Mouse (Mus musculus): ENCODE data around the gene Efcab9. TPM values are rescaled to one million over a fixed set of nuclear protein-coding genes. Genes with fewer than 3 reads are reported as not detected.

Efcab9 gene
- total and polyA plus RNA-seq, 3 experiments, result 0.77 to 1.3 TPM; not detected in 1

DNA sequence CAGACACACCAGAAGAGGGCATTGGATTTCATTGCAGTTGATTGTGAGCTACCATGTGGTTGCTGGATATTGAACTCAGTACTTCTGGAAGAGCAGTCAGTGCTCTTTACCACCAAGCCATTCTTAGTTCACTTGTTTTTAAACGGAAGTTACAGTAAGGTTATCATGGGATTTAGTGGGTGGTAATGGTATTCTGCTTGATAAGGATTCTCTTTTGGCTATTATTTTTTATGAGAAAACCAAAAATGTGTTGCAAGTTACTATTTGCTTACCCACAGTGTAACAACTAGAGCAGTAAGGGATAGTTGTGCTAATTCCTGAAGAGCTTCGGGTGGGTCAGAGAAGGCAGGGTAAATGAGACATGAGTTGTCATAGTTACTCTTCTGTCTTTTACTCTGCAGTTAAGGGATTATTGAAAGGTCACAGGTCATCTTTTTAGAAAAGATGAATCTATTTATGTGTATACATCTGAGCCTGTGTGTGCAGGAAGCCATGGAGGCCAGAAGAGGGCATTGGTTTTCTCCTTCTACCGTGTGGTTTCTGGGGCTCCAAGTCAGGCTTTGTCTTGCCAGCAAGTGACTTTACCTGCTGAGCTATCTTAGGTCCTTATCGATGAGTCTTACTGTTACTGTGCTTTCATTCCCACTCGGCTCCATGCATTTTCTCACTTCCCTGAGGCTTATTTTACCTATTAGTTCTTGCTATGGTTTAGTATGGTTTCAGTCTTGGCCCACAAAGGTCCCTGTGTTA, 56.2 kb downstream of the Efcab9 start:
- H3K4me3 ChIP-seq (ENCODE audit: control insufficient read depth in 1 of 2, insufficient read depth in 1 of 2, low read depth in 2 of 2, low read length in 2 of 2), result no peak overlapping the region
- H3K36me3 ChIP-seq (ENCODE audit: control insufficient read depth in 1 of 2, insufficient read depth in 2 of 2, low read length in 2 of 2), result peaks cover 0 to 22% of the 10 kb centered on the region in 2 experiments; a peak in 2 of 4 replicates
- TF ChIP-seq MAX (IDR thresholded peaks at IDR 0.05; ENCODE audit: low read length) (no peak), ZC3H11A (IDR thresholded peaks at IDR 0.05; ENCODE audit: low read depth, low read length) (0 out of 2 replicates have a peak, but pooled peaks have one; percentile 17), SMC3 (IDR thresholded peaks at IDR 0.05; ENCODE audit: low read depth, low read length) (peak; percentile 35), CTCF (IDR thresholded peaks at IDR 0.05 in 2 of 3, conservative IDR thresholded peaks at IDR 0.05 in 1 of 3; ENCODE audit: control insufficient read depth in 1 of 3, insufficient read depth in 1 of 3, low read depth in 2 of 3, low read length in 3 of 3, poor library complexity in 1 of 3, severe bottlenecking in 1 of 3) (peak; percentile 15 to 46 (median 35); a peak in 5 of 6 replicates), ZKSCAN1 (IDR thresholded peaks at IDR 0.05; ENCODE audit: low read depth, low read length) (no peak), RCOR1 (IDR thresholded peaks at IDR 0.05; ENCODE audit: low read depth, low read length) (no peak), TAL1 (IDR thresholded peaks at IDR 0.05; ENCODE audit: low read length) (no peak), GATA1 (IDR thresholded peaks at IDR 0.05; ENCODE audit: low read depth, low read length) (peak; percentile 59; the same call in 1 of the 2 replicates), NELFE (IDR thresholded peaks at IDR 0.05; ENCODE audit: low read depth, low read length) (no peak), SIN3A (IDR thresholded peaks at IDR 0.05; ENCODE audit: low read length) (no peak), MYC (IDR thresholded peaks at IDR 0.05; ENCODE audit: low read depth, low read length) (no peak), EP300 (IDR thresholded peaks at IDR 0.05; ENCODE audit: low read depth in 1 of 2, low read length in 2 of 2) (peak; percentile 35 to 59; a peak in 2 of 4 replicates), TBP (IDR thresholded peaks at IDR 0.05; ENCODE audit: low read depth, low read length) (no peak), GABPA (IDR thresholded peaks at IDR 0.05; ENCODE audit: low read depth, low read length) (no peak), POLR2AphosphoS2 (IDR thresholded peaks at IDR 0.05; ENCODE audit: low read length) (no peak)
- no peak overlapping the region for H3K27ac ChIP-seq (ENCODE audit: control insufficient read depth, low read depth, low read length)
- H3K9ac ChIP-seq (ENCODE audit: control insufficient read depth, low read depth, low read length, poor library complexity, severe bottlenecking), result no peak overlapping the region
- H3K27me3 ChIP-seq (ENCODE audit: control insufficient read depth in 1 of 2, insufficient read depth in 2 of 2, low read length in 2 of 2), result no peaks in the 10 kb centered on the region
- no peaks in the 10 kb centered on the region for H3K9me3 ChIP-seq (replicated peaks; ENCODE audit: insufficient read depth, low read length)
- H3K4me1 ChIP-seq (ENCODE audit: control insufficient read depth in 1 of 2, insufficient read depth in 2 of 2, low read length in 2 of 2), result peaks cover 11 to 18% of the 10 kb centered on the region in 2 experiments
- H3K79me2 ChIP-seq (ENCODE audit: control insufficient read depth, insufficient read depth, low read length, poor library complexity), result peaks cover 9% of the 10 kb centered on the region
- peak; percentile 57 for DNase-seq (ENCODE audit: low read depth, low spot score)

DNA sequence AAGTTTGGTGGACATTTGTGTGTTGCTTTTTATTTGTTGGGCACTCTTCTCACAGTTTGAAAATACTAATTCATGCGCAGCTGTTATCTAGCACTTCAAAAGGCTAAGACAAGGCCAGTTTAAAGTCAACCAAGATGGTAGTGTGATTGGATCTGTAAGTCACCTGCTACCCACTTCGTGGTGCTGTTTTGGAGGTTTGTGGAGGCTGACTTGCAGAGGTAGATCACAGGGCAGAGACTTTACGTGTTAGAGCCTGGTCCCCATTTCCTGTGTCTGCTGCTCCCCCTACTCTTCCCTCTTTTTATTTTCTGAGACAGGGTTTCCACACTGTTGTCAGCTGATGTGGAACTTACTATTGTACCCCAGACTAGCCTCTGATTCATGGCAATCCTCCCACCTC, 57.2 kb downstream of the Efcab9 start:
- no peaks in the 10 kb centered on the region for H3K27me3 ChIP-seq (ENCODE audit: control insufficient read depth in 1 of 2, insufficient read depth in 2 of 2, low read length in 2 of 2)
- peaks cover 0 to 22% of the 10 kb centered on the region in 2 experiments; a peak in 2 of 4 replicates for H3K36me3 ChIP-seq (ENCODE audit: control insufficient read depth in 1 of 2, insufficient read depth in 2 of 2, low read length in 2 of 2)
- TF ChIP-seq USF2 (IDR thresholded peaks at IDR 0.05; ENCODE audit: borderline replicate concordance in 1 of 2, insufficient read depth in 1 of 2, low read depth in 1 of 2, low read length in 2 of 2) (no peak), SMC3 (IDR thresholded peaks at IDR 0.05; ENCODE audit: low read depth, low read length) (no peak), POLR2A (IDR thresholded peaks at IDR 0.05; ENCODE audit: control insufficient read depth in 1 of 2, insufficient read depth in 1 of 2, low read depth in 1 of 2, low read length in 2 of 2, poor library complexity in 1 of 2) (no peak)
- H3K9me3 ChIP-seq (replicated peaks; ENCODE audit: insufficient read depth, low read length), result no peaks in the 10 kb centered on the region
- peaks cover 11 to 18% of the 10 kb centered on the region in 2 experiments for H3K4me1 ChIP-seq (ENCODE audit: control insufficient read depth in 1 of 2, insufficient read depth in 2 of 2, low read length in 2 of 2)
- peaks cover 11% of the 10 kb centered on the region for H3K79me2 ChIP-seq (ENCODE audit: control insufficient read depth, insufficient read depth, low read length, poor library complexity)
- no peak overlapping the region for H3K9ac ChIP-seq (ENCODE audit: control insufficient read depth, low read depth, low read length, poor library complexity, severe bottlenecking)
- no peak for DNase-seq (ENCODE audit: low read depth, low spot score)
- H3K27ac ChIP-seq (ENCODE audit: control insufficient read depth, low read depth, low read length), result no peak overlapping the region
- H3K4me3 ChIP-seq (ENCODE audit: control insufficient read depth in 1 of 2, insufficient read depth in 1 of 2, low read depth in 2 of 2, low read length in 2 of 2), result no peak overlapping the region

Other genes starting within 250 kb of the Efcab9 start
- 211 and 272 TPM in 2 replicates for gene Hba-a1, start 248.6 kb downstream of the Efcab9 start, total RNA-seq (2012; rRNA removed)
- 100 to 1,000 TPM; 313 to 334 TPM for gene Hba-a1, start 248.6 kb downstream of the Efcab9 start, polyA plus RNA-seq (2012; ENCODE audit: insufficient read depth in 1 of 2, insufficient read length in 2 of 2, low read depth in 1 of 2, low replicate concordance in 2 of 2, missing spikeins in 1 of 2)
- gene Hbq1b, start 245.1 kb downstream of the Efcab9 start, total RNA-seq (2012; rRNA removed), result 2.3 and 2.5 TPM in 2 replicates
- 1 to 10 TPM in 1 of 2 experiments, not detected in 1; 6.5 TPM for gene Hbq1b, start 245.1 kb downstream of the Efcab9 start, polyA plus RNA-seq (2012; ENCODE audit: insufficient read depth in 1 of 2, insufficient read length in 2 of 2, low read depth in 1 of 2, low replicate concordance in 2 of 2, missing spikeins in 1 of 2)
- gene Hba-a2, start 235.6 kb downstream of the Efcab9 start, total RNA-seq (2012; rRNA removed), result 130 and 202 TPM in 2 replicates
- gene Hba-a2, start 235.6 kb downstream of the Efcab9 start, polyA plus RNA-seq (2012; ENCODE audit: insufficient read depth in 1 of 2, insufficient read length in 2 of 2, low read depth in 1 of 2, low replicate concordance in 2 of 2, missing spikeins in 1 of 2), result 100 to 1,000 TPM; 313 to 432 TPM
- gene Hbq1a, start 232.0 kb downstream of the Efcab9 start, total RNA-seq (2012; rRNA removed), result 0.46 TPM in 1 of 2 replicates, not detected in the other
- under 1 TPM in 1 of 2 experiments, not detected in 1; 0.29 TPM for gene Hbq1a, start 232.0 kb downstream of the Efcab9 start, polyA plus RNA-seq (2012; ENCODE audit: insufficient read depth in 1 of 2, insufficient read length in 2 of 2, low read depth in 1 of 2, low replicate concordance in 2 of 2, missing spikeins in 1 of 2)
- gene Sh3pxd2b, start 184.3 kb downstream of the Efcab9 start, total RNA-seq (2012; rRNA removed), result 9.6 and 10.0 TPM in 2 replicates
- gene Sh3pxd2b, start 184.3 kb downstream of the Efcab9 start, polyA plus RNA-seq (2012; ENCODE audit: insufficient read depth in 1 of 2, insufficient read length in 2 of 2, low read depth in 1 of 2, low replicate concordance in 2 of 2, missing spikeins in 1 of 2), result 10 to 100 TPM in 1 of 2 experiments, not detected in 1; 17.0 TPM
- 22.4 and 25.7 TPM in 2 replicates for gene Ubtd2, start 76.7 kb downstream of the Efcab9 start, total RNA-seq (2012; rRNA removed)
- 10 to 100 TPM in 1 of 2 experiments, not detected in 1; 28.7 TPM for gene Ubtd2, start 76.7 kb downstream of the Efcab9 start, polyA plus RNA-seq (2012; ENCODE audit: insufficient read depth in 1 of 2, insufficient read length in 2 of 2, low read depth in 1 of 2, low replicate concordance in 2 of 2, missing spikeins in 1 of 2)
- gene Stk10, start 1.2 kb upstream of the Efcab9 start, total RNA-seq (2012; rRNA removed), result 10.8 and 11.4 TPM in 2 replicates
- 10 to 100 TPM in 1 of 2 experiments, not detected in 1; 14.4 TPM for gene Stk10, start 1.2 kb upstream of the Efcab9 start, polyA plus RNA-seq (2012; ENCODE audit: insufficient read depth in 1 of 2, insufficient read length in 2 of 2, low read depth in 1 of 2, low replicate concordance in 2 of 2, missing spikeins in 1 of 2)
- 53.5 and 59.6 TPM in 2 replicates for gene Fbxw11, start 110.6 kb upstream of the Efcab9 start, total RNA-seq (2012; rRNA removed)
- gene Fbxw11, start 110.6 kb upstream of the Efcab9 start, polyA plus RNA-seq (2012; ENCODE audit: insufficient read depth in 1 of 2, insufficient read length in 2 of 2, low read depth in 1 of 2, low replicate concordance in 2 of 2, missing spikeins in 1 of 2), result 10 to 100 TPM; 35.4 to 98.5 TPM

Measured in MEL (cell line).